Mouse (Mus musculus) spleen, adult 2 months (tissue): ENCODE results near the gene Lyst. TPM values are rescaled to one million over a fixed set of nuclear protein-coding genes. Genes with fewer than 3 reads are reported as not detected.
"Not testable (repeated sequence)": the region's sequence is repeated elsewhere in the genome, so short reads cannot be mapped to it uniquely, and the experiment has no call there.

ENCODE experiments used
- DNase-seq, 2 experiments: peaks; one replicate each; pipeline versions ENCODE4 v3.0.0 to v3.0.0-alpha.2; 2012 to 2021; ENCODE audit warnings: low spot score in 2 of 2, low read depth in 1 of 2
- H3K27ac ChIP-seq: fragments of 200-500 bp; 2 replicates; pipeline ENCODE4 v1.5.1; 2012; ENCODE audit warnings: low read length, inconsistent platforms; ENCODE audit not compliant: insufficient read depth
- H3K27me3 ChIP-seq: fragments of 200-500 bp; 2 replicates; pipeline ENCODE4 v1.6.1; 2012; ENCODE audit warnings: mild to moderate bottlenecking, moderate library complexity, low read length, inconsistent platforms; ENCODE audit not compliant: control insufficient read depth, insufficient read depth
- H3K36me3 ChIP-seq: fragments of 200-500 bp; 2 replicates; pipeline ENCODE4 v1.6.1; 2012; ENCODE audit warnings: mild to moderate bottlenecking, low read length, inconsistent platforms; ENCODE audit not compliant: control insufficient read depth, insufficient read depth
- H3K4me1 ChIP-seq: fragments of 200-500 bp; 2 replicates; pipeline ENCODE4 v1.6.1; 2011; ENCODE audit warnings: inconsistent platforms; ENCODE audit not compliant: control insufficient read depth, insufficient read depth, insufficient read length
- H3K4me3 ChIP-seq: fragments of 200-500 bp; 2 replicates; pipeline ENCODE4 v1.5.1; 2011; ENCODE audit warnings: mild to moderate bottlenecking, inconsistent platforms; ENCODE audit not compliant: insufficient read depth, insufficient read length; ENCODE audit errors: extremely low read depth
- CTCF ChIP-seq: fragments of 200-500 bp; IDR thresholded peaks from 2 replicates; pipeline ENCODE4 v1.5.1; 2011; ENCODE audit warnings: mild to moderate bottlenecking, inconsistent platforms; ENCODE audit not compliant: insufficient read depth, insufficient read length, insufficient replicate concordance; ENCODE audit errors: extremely low read depth
- POLR2A ChIP-seq: fragments of 200-500 bp; IDR thresholded peaks from 2 replicates; pipeline ENCODE4 v1.6.1; 2011; ENCODE audit warnings: low read depth, low read length, inconsistent platforms
- WGBS: fragments of 180-500 bp; shearing (Covaris S2); methylation state at CpG from one replicate; pipeline ENCODE4 v1.1.7; 2018; 5-methylcytosine and 5-hydroxymethylcytosine counted together
- polyA plus RNA-seq: library from polyadenylated mRNA; depleted of rRNA; stranded (reverse); fragments of >200 nt; gene quantifications from 2 replicates; pipeline ENCODE4 v1.2.3, GENCODE M21; 2012

Lyst gene
- polyA plus RNA-seq, 1 experiment: 11.3 TPM

- H3K36me3 ChIP-seq: peaks cover 21% of the 10 kb centered on the region
- TF ChIP-seq CTCF (no peak), POLR2A (no peak)
- WGBS: 96% methylated on average over 7 of the region's 7 CpGs
- no peak for DNase-seq
- H3K4me3 ChIP-seq: no peak overlapping the region
- no peaks in the 10 kb centered on the region for H3K27me3 ChIP-seq
- no peak overlapping the region for H3K27ac ChIP-seq
- no peaks in the 10 kb centered on the region for H3K4me1 ChIP-seq
Observed at GRCm38 (mm10) chr13:13634706-13635105, 44.5 kb downstream of the Lyst start.

GRCm38 (mm10) chr13:13635224-13635623 lies 45.0 kb downstream of the Lyst start:
- no peak for DNase-seq
- H3K4me3 ChIP-seq: no peak overlapping the region
- TF ChIP-seq POLR2A (no peak), CTCF (no peak)
- WGBS: 96% methylated on average over 12 of the region's 12 CpGs
- H3K27me3 ChIP-seq: no peaks in the 10 kb centered on the region
- no peak overlapping the region for H3K27ac ChIP-seq
- H3K4me1 ChIP-seq: no peaks in the 10 kb centered on the region
- peaks cover 21% of the 10 kb centered on the region for H3K36me3 ChIP-seq

DNA sequence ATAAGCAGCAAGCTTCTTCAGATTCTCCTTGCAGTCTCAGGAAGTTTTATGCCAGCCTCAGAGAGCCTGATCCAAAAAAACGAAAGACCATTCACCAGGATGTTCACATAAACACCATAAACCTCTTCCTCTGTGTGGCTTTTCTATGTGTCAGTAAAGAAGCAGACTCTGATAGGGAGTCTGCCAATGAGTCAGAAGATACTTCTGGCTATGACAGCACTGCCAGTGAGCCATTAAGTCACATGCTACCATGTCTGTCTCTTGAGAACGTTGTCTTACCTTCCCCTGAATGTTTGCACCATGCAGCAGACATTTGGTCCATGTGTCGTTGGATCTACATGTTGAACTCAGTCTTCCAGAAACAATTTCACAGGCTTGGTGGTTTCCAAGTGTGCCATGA lies 47.4 kb downstream of the Lyst start:
- Histone ChIP-seq H3K4me3 (no peak overlapping the region), H3K36me3 (peaks cover 27% of the 10 kb centered on the region), H3K27me3 (no peaks in the 10 kb centered on the region), H3K4me1 (no peaks in the 10 kb centered on the region), H3K27ac (no peak overlapping the region)
- no peak for DNase-seq
- WGBS: 82% methylated on average over 3 of the region's 3 CpGs
- TF ChIP-seq CTCF (no peak), POLR2A (no peak)

DNA sequence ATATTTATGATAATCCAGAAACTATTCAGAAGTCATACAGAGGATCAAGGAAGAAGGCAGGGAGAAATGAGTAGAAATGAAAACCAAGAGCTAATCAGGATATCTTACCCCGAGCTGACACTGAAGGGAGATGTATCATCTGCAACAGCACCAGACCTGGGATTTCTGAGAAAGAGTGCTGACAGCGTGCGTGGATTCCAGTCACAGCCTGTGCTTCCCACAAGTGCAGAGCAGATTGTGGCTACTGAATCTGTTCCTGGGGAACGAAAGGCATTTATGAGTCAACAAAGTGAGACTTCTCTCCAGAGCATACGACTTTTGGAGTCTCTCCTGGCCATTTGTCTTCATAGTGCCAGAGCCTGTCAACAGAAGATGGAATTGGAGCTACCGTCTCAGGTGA lies 47.8 kb downstream of the Lyst start:
- Histone ChIP-seq H3K4me3 (no peak overlapping the region), H3K4me1 (no peaks in the 10 kb centered on the region), H3K27me3 (no peaks in the 10 kb centered on the region), H3K27ac (no peak overlapping the region), H3K36me3 (peaks cover 27% of the 10 kb centered on the region)
- DNase-seq: no peak
- no peak for TF ChIP-seq POLR2A
- no peak for TF ChIP-seq CTCF
- 94% methylated on average over 6 of the region's 6 CpGs for WGBS

DNA sequence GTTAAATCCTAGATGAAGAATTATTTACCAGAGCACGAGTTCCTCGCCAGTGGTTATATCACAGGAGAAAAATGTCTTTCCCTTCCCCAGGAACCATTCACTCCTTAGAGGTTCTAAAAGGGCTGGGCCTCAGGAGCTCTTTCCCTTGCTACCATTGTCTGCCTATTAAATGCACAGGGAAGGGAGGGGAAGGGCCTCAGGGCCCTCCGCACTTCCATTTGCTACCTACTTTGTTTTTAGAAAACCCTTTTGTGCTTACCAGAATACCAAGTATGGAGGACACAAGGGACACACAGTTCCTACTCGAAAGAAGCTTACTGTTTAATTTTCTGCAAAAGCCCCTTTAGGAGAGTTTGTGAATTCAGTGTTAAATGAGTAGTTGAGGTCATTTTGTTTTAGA lies 48.5 kb downstream of the Lyst start:
- DNase-seq: no peak
- Histone ChIP-seq H3K4me1 (no peaks in the 10 kb centered on the region), H3K36me3 (peaks cover 25% of the 10 kb centered on the region), H3K4me3 (no peak overlapping the region), H3K27me3 (no peaks in the 10 kb centered on the region), H3K27ac (no peak overlapping the region)
- no peak for TF ChIP-seq POLR2A
- TF ChIP-seq CTCF: no peak
- 91% methylated on average over 4 of the region's 4 CpGs for WGBS

DNA sequence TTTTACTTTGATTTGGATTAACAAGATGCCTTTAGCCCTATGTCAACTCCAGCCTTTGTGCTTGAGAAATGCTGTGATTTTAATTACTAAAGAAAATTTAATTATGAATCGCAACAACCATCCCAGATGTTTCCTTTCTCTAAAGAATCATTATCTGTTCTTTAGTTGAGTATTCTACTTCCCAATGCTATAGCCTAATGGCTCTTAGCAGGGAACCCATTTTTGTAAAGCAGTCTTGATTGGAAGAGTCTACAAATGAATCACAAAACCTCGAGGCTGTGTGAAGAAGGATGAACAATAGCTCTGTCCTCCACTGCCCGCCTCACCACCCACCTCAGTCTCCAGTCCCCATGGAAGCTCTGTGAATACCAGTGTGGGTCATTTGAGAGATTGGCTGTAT lies 57.1 kb downstream of the Lyst start:
- TF ChIP-seq CTCF (no peak), POLR2A (no peak)
- H3K36me3 ChIP-seq: peaks cover 11% of the 10 kb centered on the region

DNA sequence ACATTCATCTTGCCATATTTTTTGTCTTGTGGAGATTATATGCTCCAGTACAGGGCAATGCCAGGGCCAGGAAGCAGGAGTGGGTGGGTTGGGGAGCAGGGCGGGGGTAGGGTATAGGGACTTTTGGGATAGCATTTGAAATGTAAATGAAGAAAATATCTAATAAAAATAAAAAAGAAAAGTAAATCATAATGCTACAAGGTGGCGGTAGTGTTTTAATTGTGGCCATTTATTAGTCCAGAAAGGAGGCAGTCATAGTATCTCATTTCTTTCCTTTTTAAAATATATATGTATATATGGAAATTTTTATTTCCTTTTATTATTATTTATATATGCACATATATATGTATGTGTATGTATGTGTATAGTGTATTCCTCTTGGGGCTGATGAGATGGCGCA lies 65.3 kb downstream of the Lyst start:
- no peak overlapping the region for H3K27ac ChIP-seq
- H3K4me1 ChIP-seq: no peaks in the 10 kb centered on the region
- no peak overlapping the region for H3K4me3 ChIP-seq
- peaks cover 10% of the 10 kb centered on the region for H3K36me3 ChIP-seq
- TF ChIP-seq POLR2A (no peak), CTCF (no peak)
- H3K27me3 ChIP-seq: no peaks in the 10 kb centered on the region
- 93% methylated on average over 3 of the region's 3 CpGs for WGBS
- DNase-seq: no peak

More for the DNA sequence above, 57.1 kb downstream of the Lyst start:
- no peak for DNase-seq
- 85% methylated on average over 3 of the region's 3 CpGs for WGBS
- Histone ChIP-seq H3K4me1 (no peaks in the 10 kb centered on the region), H3K4me3 (no peak overlapping the region), H3K27ac (no peak overlapping the region), H3K27me3 (no peaks in the 10 kb centered on the region)

DNA sequence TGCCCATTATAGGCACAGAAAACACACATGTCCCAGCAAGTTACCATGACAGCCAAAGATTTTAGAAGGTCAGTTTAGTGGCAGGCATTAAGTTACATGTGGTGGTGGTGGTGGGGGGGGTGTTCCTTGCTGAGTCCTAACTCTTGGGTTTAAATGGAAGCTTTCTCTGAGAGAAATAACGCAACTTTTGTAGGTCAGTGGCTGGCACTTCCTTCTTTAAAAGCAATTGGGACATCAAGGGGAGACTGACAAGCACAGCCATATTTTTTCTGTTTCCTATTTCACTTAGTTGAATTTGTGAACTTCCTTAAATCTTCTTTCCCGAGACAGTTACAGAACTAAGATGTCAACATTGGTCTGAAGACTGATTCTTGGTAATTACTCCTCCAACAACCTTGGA lies 75.9 kb downstream of the Lyst start:
- H3K36me3 ChIP-seq: peaks cover 16% of the 10 kb centered on the region
- H3K27ac ChIP-seq: not testable (repeated sequence)

More for the DNA sequence above, 75.9 kb downstream of the Lyst start:
- WGBS: 69% methylated on average over 2 of the region's 2 CpGs
- H3K4me1 ChIP-seq, H3K4me3 ChIP-seq, H3K27me3 ChIP-seq, DNase-seq: not testable (repeated sequence)
